Mouse (Mus musculus): Measurements from ENCODE around the gene Cacna2d2. TPM values are rescaled to one million over a fixed set of nuclear protein-coding genes. Genes with fewer than 3 reads are reported as not detected.

Cacna2d2 gene
- polyA plus RNA-seq, 1 experiment from 2014 or later, result 0.35 TPM

- Histone ChIP-seq H3K4me3 (ENCODE audit: low read depth, low read length) (no peak overlapping the region), H3K4me2 (ENCODE audit: low read length) (no peak overlapping the region), H3K36me3 (ENCODE audit: control insufficient read depth, insufficient read depth, low read length) (no peaks in the 10 kb centered on the region), H3K27ac (ENCODE audit: low read depth) (no peak overlapping the region), H3K9ac (ENCODE audit: low read length) (no peak overlapping the region), H3K4me1 (replicated peaks; ENCODE audit: control insufficient read depth, insufficient read depth, low read length) (no peaks in the 10 kb centered on the region; the same call in 1 of the 2 replicates), H3K9me3 (ENCODE audit: control insufficient read depth, low read length) (no peaks in the 10 kb centered on the region), H3K27me3 (replicated peaks; ENCODE audit: control insufficient read depth, insufficient read depth, low read length) (peaks cover 4% of the 10 kb centered on the region; the same call in 1 of the 2 replicates)
- WGBS, result 34% methylated on average over 5 of the region's 5 CpGs
- ATAC-seq (replicated peaks; ENCODE audit: low FRiP score, low TSS enrichment, low read depth), result no peak
- DNase-seq (ENCODE audit: low spot score), result peak; percentile 61
Measured at GRCm38 (mm10) chr9:107478979-107479378, 79.6 kb downstream of the Cacna2d2 start.

- no peaks in the 10 kb centered on the region for H3K36me3 ChIP-seq (ENCODE audit: control insufficient read depth, insufficient read depth, low read length)
- DNase-seq (ENCODE audit: low spot score), result no peak
- H3K9me3 ChIP-seq (ENCODE audit: control insufficient read depth, low read length), result no peaks in the 10 kb centered on the region
- H3K4me2 ChIP-seq (ENCODE audit: low read length), result peak overlapping the region; percentile 9; the same call in 1 of the 2 replicates
- no peak overlapping the region for H3K9ac ChIP-seq (ENCODE audit: low read length)
- WGBS, result 11% methylated on average over 14 of the region's 14 CpGs
- no peak overlapping the region for H3K27ac ChIP-seq (ENCODE audit: low read depth)
- no peak for ATAC-seq (replicated peaks; ENCODE audit: low FRiP score, low TSS enrichment, low read depth)
- H3K4me3 ChIP-seq (ENCODE audit: low read depth, low read length), result no peak overlapping the region
- H3K4me1 ChIP-seq (replicated peaks; ENCODE audit: control insufficient read depth, insufficient read depth, low read length), result no peaks in the 10 kb centered on the region; the same call in 1 of the 2 replicates
- peaks cover 4% of the 10 kb centered on the region; the same call in 1 of the 2 replicates for H3K27me3 ChIP-seq (replicated peaks; ENCODE audit: control insufficient read depth, insufficient read depth, low read length)
Measured at GRCm38 (mm10) chr9:107479593-107479992, 80.2 kb downstream of the Cacna2d2 start.

- Histone ChIP-seq H3K4me3 (ENCODE audit: low read depth, low read length) (no peak overlapping the region), H3K4me2 (ENCODE audit: low read length) (no peak overlapping the region), H3K36me3 (ENCODE audit: control insufficient read depth, insufficient read depth, low read length) (no peaks in the 10 kb centered on the region), H3K27ac (ENCODE audit: low read depth) (no peak overlapping the region), H3K4me1 (replicated peaks; ENCODE audit: control insufficient read depth, insufficient read depth, low read length) (no peaks in the 10 kb centered on the region; the same call in 1 of the 2 replicates), H3K27me3 (replicated peaks; ENCODE audit: control insufficient read depth, insufficient read depth, low read length) (peaks cover 4% of the 10 kb centered on the region; the same call in 1 of the 2 replicates), H3K9me3 (ENCODE audit: control insufficient read depth, low read length) (no peaks in the 10 kb centered on the region), H3K9ac (ENCODE audit: low read length) (no peak overlapping the region)
- 12% methylated on average over 9 of the region's 9 CpGs for WGBS
- DNase-seq (ENCODE audit: low spot score) (no peak), ATAC-seq (replicated peaks; ENCODE audit: low FRiP score, low TSS enrichment, low read depth) (no peak)
Measured at GRCm38 (mm10) chr9:107480477-107481069, 81.2 kb downstream of the Cacna2d2 start.

- peaks cover 4% of the 10 kb centered on the region; the same call in 1 of the 2 replicates for H3K27me3 ChIP-seq (replicated peaks; ENCODE audit: control insufficient read depth, insufficient read depth, low read length)
- DNase-seq (ENCODE audit: low spot score), result no peak
- no peaks in the 10 kb centered on the region; the same call in 1 of the 2 replicates for H3K4me1 ChIP-seq (replicated peaks; ENCODE audit: control insufficient read depth, insufficient read depth, low read length)
- 41% methylated on average over 13 of the region's 16 CpGs for WGBS
- no peak overlapping the region for H3K9ac ChIP-seq (ENCODE audit: low read length)
- no peaks in the 10 kb centered on the region for H3K36me3 ChIP-seq (ENCODE audit: control insufficient read depth, insufficient read depth, low read length)
- H3K4me3 ChIP-seq (ENCODE audit: low read depth, low read length), result no peak overlapping the region
- no peak overlapping the region for H3K27ac ChIP-seq (ENCODE audit: low read depth)
- no peaks in the 10 kb centered on the region for H3K9me3 ChIP-seq (ENCODE audit: control insufficient read depth, low read length)
- ATAC-seq (replicated peaks; ENCODE audit: low FRiP score, low TSS enrichment, low read depth), result no peak
- no peak overlapping the region for H3K4me2 ChIP-seq (ENCODE audit: low read length)
Measured at GRCm38 (mm10) chr9:107481340-107481739, 81.9 kb downstream of the Cacna2d2 start.

- DNase-seq (ENCODE audit: low spot score) (no peak), ATAC-seq (replicated peaks; ENCODE audit: low FRiP score, low TSS enrichment, low read depth) (no peak)
- H3K9me3 ChIP-seq (ENCODE audit: control insufficient read depth, low read length), result no peaks in the 10 kb centered on the region
- no peak overlapping the region for H3K4me3 ChIP-seq (ENCODE audit: low read depth, low read length)
- peaks cover 4% of the 10 kb centered on the region; the same call in 1 of the 2 replicates for H3K27me3 ChIP-seq (replicated peaks; ENCODE audit: control insufficient read depth, insufficient read depth, low read length)
- no peaks in the 10 kb centered on the region for H3K36me3 ChIP-seq (ENCODE audit: control insufficient read depth, insufficient read depth, low read length)
- no peak overlapping the region for H3K27ac ChIP-seq (ENCODE audit: low read depth)
- no peak overlapping the region for H3K9ac ChIP-seq (ENCODE audit: low read length)
- 87% methylated on average over 9 of the region's 9 CpGs for WGBS
- no peaks in the 10 kb centered on the region; the same call in 1 of the 2 replicates for H3K4me1 ChIP-seq (replicated peaks; ENCODE audit: control insufficient read depth, insufficient read depth, low read length)
- no peak overlapping the region for H3K4me2 ChIP-seq (ENCODE audit: low read length)
Measured at GRCm38 (mm10) chr9:107482004-107482403, 82.6 kb downstream of the Cacna2d2 start.

- Histone ChIP-seq H3K4me3 (ENCODE audit: low read depth, low read length) (no peak overlapping the region), H3K9me3 (ENCODE audit: control insufficient read depth, low read length) (no peaks in the 10 kb centered on the region), H3K4me2 (ENCODE audit: low read length) (no peak overlapping the region), H3K36me3 (ENCODE audit: control insufficient read depth, insufficient read depth, low read length) (no peaks in the 10 kb centered on the region), H3K9ac (ENCODE audit: low read length) (no peak overlapping the region), H3K4me1 (replicated peaks; ENCODE audit: control insufficient read depth, insufficient read depth, low read length) (no peaks in the 10 kb centered on the region; the same call in 1 of the 2 replicates), H3K27ac (ENCODE audit: low read depth) (no peak overlapping the region), H3K27me3 (replicated peaks; ENCODE audit: control insufficient read depth, insufficient read depth, low read length) (peaks cover 4% of the 10 kb centered on the region; the same call in 1 of the 2 replicates)
- WGBS, result 79% methylated on average over 4 of the region's 4 CpGs
- no peak for ATAC-seq (replicated peaks; ENCODE audit: low FRiP score, low TSS enrichment, low read depth)
- no peak for DNase-seq (ENCODE audit: low spot score)
Measured at GRCm38 (mm10) chr9:107482770-107483169, 83.4 kb downstream of the Cacna2d2 start.

- Histone ChIP-seq H3K36me3 (ENCODE audit: control insufficient read depth, insufficient read depth, low read length) (no peaks in the 10 kb centered on the region), H3K9ac (ENCODE audit: low read length) (no peak overlapping the region), H3K9me3 (ENCODE audit: control insufficient read depth, low read length) (no peaks in the 10 kb centered on the region), H3K4me2 (ENCODE audit: low read length) (no peak overlapping the region), H3K27me3 (replicated peaks; ENCODE audit: control insufficient read depth, insufficient read depth, low read length) (peaks cover 4% of the 10 kb centered on the region; the same call in 1 of the 2 replicates), H3K4me1 (replicated peaks; ENCODE audit: control insufficient read depth, insufficient read depth, low read length) (no peaks in the 10 kb centered on the region; the same call in 1 of the 2 replicates), H3K4me3 (ENCODE audit: low read depth, low read length) (no peak overlapping the region), H3K27ac (ENCODE audit: low read depth) (no peak overlapping the region)
- WGBS, result 88% methylated on average over 5 of the region's 5 CpGs
- DNase-seq (ENCODE audit: low spot score) (no peak), ATAC-seq (replicated peaks; ENCODE audit: low FRiP score, low TSS enrichment, low read depth) (no peak)
Measured at GRCm38 (mm10) chr9:107483714-107484113, 84.3 kb downstream of the Cacna2d2 start.

GRCm38 (mm10) chr9:107484302-107484701 is 84.9 kb downstream of the Cacna2d2 start:
- no peaks in the 10 kb centered on the region for H3K9me3 ChIP-seq (ENCODE audit: control insufficient read depth, low read length)
- DNase-seq (ENCODE audit: low spot score), result no peak
- 85% methylated on average over 17 of the region's 17 CpGs for WGBS
- no peak for ATAC-seq (replicated peaks; ENCODE audit: low FRiP score, low TSS enrichment, low read depth)
- no peaks in the 10 kb centered on the region; the same call in 1 of the 2 replicates for H3K4me1 ChIP-seq (replicated peaks; ENCODE audit: control insufficient read depth, insufficient read depth, low read length)
- peaks cover 4% of the 10 kb centered on the region; the same call in 1 of the 2 replicates for H3K27me3 ChIP-seq (replicated peaks; ENCODE audit: control insufficient read depth, insufficient read depth, low read length)
- no peak overlapping the region for H3K27ac ChIP-seq (ENCODE audit: low read depth)
- no peaks in the 10 kb centered on the region for H3K36me3 ChIP-seq (ENCODE audit: control insufficient read depth, insufficient read depth, low read length)
- no peak overlapping the region for H3K4me3 ChIP-seq (ENCODE audit: low read depth, low read length)
- no peak overlapping the region for H3K4me2 ChIP-seq (ENCODE audit: low read length)
- H3K9ac ChIP-seq (ENCODE audit: low read length), result no peak overlapping the region

- WGBS, result 75% methylated on average over 6 of the region's 6 CpGs
- Histone ChIP-seq H3K27ac (ENCODE audit: low read depth) (no peak overlapping the region), H3K27me3 (replicated peaks; ENCODE audit: control insufficient read depth, insufficient read depth, low read length) (peaks cover 4% of the 10 kb centered on the region; the same call in 1 of the 2 replicates), H3K9me3 (ENCODE audit: control insufficient read depth, low read length) (no peaks in the 10 kb centered on the region), H3K9ac (ENCODE audit: low read length) (no peak overlapping the region), H3K36me3 (ENCODE audit: control insufficient read depth, insufficient read depth, low read length) (no peaks in the 10 kb centered on the region), H3K4me3 (ENCODE audit: low read depth, low read length) (no peak overlapping the region), H3K4me1 (replicated peaks; ENCODE audit: control insufficient read depth, insufficient read depth, low read length) (no peaks in the 10 kb centered on the region; the same call in 1 of the 2 replicates), H3K4me2 (ENCODE audit: low read length) (no peak overlapping the region)
- no peak for ATAC-seq (replicated peaks; ENCODE audit: low FRiP score, low TSS enrichment, low read depth)
- DNase-seq (ENCODE audit: low spot score), result no peak
Measured at GRCm38 (mm10) chr9:107484766-107485165, 85.4 kb downstream of the Cacna2d2 start.
